Mouse (Mus musculus): ENCODE results near the gene Hip1r. TPM values are rescaled to one million over a fixed set of nuclear protein-coding genes. Genes with fewer than 3 reads are reported as not detected.
A peak's percentile ranks its signal among the peaks of the same experiment; 100 is the strongest.

The Hip1r gene
- total RNA-seq, 2 experiments from 2014 or later = 4.9 to 5.2 TPM

GRCm38 (mm10) chr5:124013747-124014146, 40.3 kb downstream of the Hip1r start:
- ATAC-seq (replicated peaks; ENCODE audit: low FRiP score, poor library complexity, severe bottlenecking) = no peak

- no peak for ATAC-seq (replicated peaks; ENCODE audit: low FRiP score, poor library complexity, severe bottlenecking)
Measured at GRCm38 (mm10) chr5:124014180-124014579, 40.8 kb downstream of the Hip1r start.

- no peak for ATAC-seq (replicated peaks; ENCODE audit: low FRiP score, poor library complexity, severe bottlenecking)
Measured at GRCm38 (mm10) chr5:124014791-124015251, 41.4 kb downstream of the Hip1r start.

- no peak for ATAC-seq (replicated peaks; ENCODE audit: low FRiP score, poor library complexity, severe bottlenecking)
Measured at GRCm38 (mm10) chr5:124015727-124016126, 42.3 kb downstream of the Hip1r start.

GRCm38 (mm10) chr5:124016291-124016821, 42.9 kb downstream of the Hip1r start:
- ATAC-seq (replicated peaks; ENCODE audit: low FRiP score, poor library complexity, severe bottlenecking) = no peak

- ATAC-seq (replicated peaks; ENCODE audit: low FRiP score, poor library complexity, severe bottlenecking) = no peak
Measured at GRCm38 (mm10) chr5:124017941-124018340, 44.5 kb downstream of the Hip1r start.

- ATAC-seq (replicated peaks; ENCODE audit: low FRiP score, poor library complexity, severe bottlenecking) = 0 out of 2 replicates have a peak, but pooled peaks have one; percentile 28
Measured at GRCm38 (mm10) chr5:124018651-124019050, 45.2 kb downstream of the Hip1r start.

- peak; percentile 76 for ATAC-seq (replicated peaks; ENCODE audit: low FRiP score, poor library complexity, severe bottlenecking)
Measured at GRCm38 (mm10) chr5:124019348-124020216, 46.2 kb downstream of the Hip1r start.

GRCm38 (mm10) chr5:124021148-124021547, 47.7 kb downstream of the Hip1r start:
- no peak for ATAC-seq (replicated peaks; ENCODE audit: low FRiP score, poor library complexity, severe bottlenecking)

GRCm38 (mm10) chr5:124021701-124022100, 48.3 kb downstream of the Hip1r start:
- ATAC-seq (replicated peaks; ENCODE audit: low FRiP score, poor library complexity, severe bottlenecking) = no peak

- no peak for ATAC-seq (replicated peaks; ENCODE audit: low FRiP score, poor library complexity, severe bottlenecking)
Measured at GRCm38 (mm10) chr5:124022365-124022764, 48.9 kb downstream of the Hip1r start.

GRCm38 (mm10) chr5:124024677-124025076, 51.2 kb downstream of the Hip1r start:
- ATAC-seq (replicated peaks; ENCODE audit: low FRiP score, poor library complexity, severe bottlenecking) = no peak

- ATAC-seq (replicated peaks; ENCODE audit: low FRiP score, poor library complexity, severe bottlenecking) = no peak
Measured at GRCm38 (mm10) chr5:124025146-124025545, 51.7 kb downstream of the Hip1r start.

GRCm38 (mm10) chr5:124025587-124026441, 52.4 kb downstream of the Hip1r start:
- ATAC-seq (replicated peaks; ENCODE audit: low FRiP score, poor library complexity, severe bottlenecking) = no peak

- ATAC-seq (replicated peaks; ENCODE audit: low FRiP score, poor library complexity, severe bottlenecking) = no peak
Measured at GRCm38 (mm10) chr5:124026568-124026967, 53.1 kb downstream of the Hip1r start.

GRCm38 (mm10) chr5:124027702-124028470, 54.5 kb downstream of the Hip1r start:
- ATAC-seq (replicated peaks; ENCODE audit: low FRiP score, poor library complexity, severe bottlenecking) = no peak

- ATAC-seq (replicated peaks; ENCODE audit: low FRiP score, poor library complexity, severe bottlenecking) = no peak
Measured at GRCm38 (mm10) chr5:124028680-124029079, 55.3 kb downstream of the Hip1r start.

GRCm38 (mm10) chr5:124029220-124030035, 56.0 kb downstream of the Hip1r start:
- no peak for ATAC-seq (replicated peaks; ENCODE audit: low FRiP score, poor library complexity, severe bottlenecking)
